Mouse (Mus musculus): ENCODE data around the gene Ssc4d.

Gene Ssc4d

GRCm38 (mm10) chr5:135940587-135940986 lies 33.7 kb downstream of the Ssc4d start:
- no peak for DNase-seq (ENCODE audit: low read depth)

- DNase-seq (ENCODE audit: low read depth): no peak
Measured at GRCm38 (mm10) chr5:135935641-135936190, 38.6 kb downstream of the Ssc4d start.

- no peak for DNase-seq (ENCODE audit: low read depth)
Measured at GRCm38 (mm10) chr5:135935176-135935523, 39.2 kb downstream of the Ssc4d start.

GRCm38 (mm10) chr5:135934481-135935175 lies 39.7 kb downstream of the Ssc4d start, which contains the start of gene Ywhag:
TSS of gene Ywhag (minus strand) at chr5:135934616.
- DNase-seq (ENCODE audit: low read depth): peak; percentile 82

GRCm38 (mm10) chr5:135933900-135934441 lies 40.4 kb downstream of the Ssc4d start:
- DNase-seq (ENCODE audit: low read depth): peak; percentile 64

- DNase-seq (ENCODE audit: low read depth): no peak
Measured at GRCm38 (mm10) chr5:135933222-135933899, 41.0 kb downstream of the Ssc4d start.

GRCm38 (mm10) chr5:135932359-135932758 lies 42.0 kb downstream of the Ssc4d start:
- no peak for DNase-seq (ENCODE audit: low read depth)

GRCm38 (mm10) chr5:135931526-135931925 lies 42.8 kb downstream of the Ssc4d start:
- no peak for DNase-seq (ENCODE audit: low read depth)

GRCm38 (mm10) chr5:135929685-135930424 lies 44.5 kb downstream of the Ssc4d start:
- no peak for DNase-seq (ENCODE audit: low read depth)

GRCm38 (mm10) chr5:135923901-135924300 lies 50.4 kb downstream of the Ssc4d start:
- no peak for DNase-seq (ENCODE audit: low read depth)

GRCm38 (mm10) chr5:135919902-135920301 lies 54.4 kb downstream of the Ssc4d start:
- no peak for DNase-seq (ENCODE audit: low read depth)

- no peak for DNase-seq (ENCODE audit: low read depth)
Measured at GRCm38 (mm10) chr5:135918593-135918992, 55.7 kb downstream of the Ssc4d start.

GRCm38 (mm10) chr5:135918059-135918437 lies 56.3 kb downstream of the Ssc4d start:
- DNase-seq (ENCODE audit: low read depth): no peak

- no peak for DNase-seq (ENCODE audit: low read depth)
Measured at GRCm38 (mm10) chr5:135917327-135918058, 56.8 kb downstream of the Ssc4d start.

GRCm38 (mm10) chr5:135916601-135917000 lies 57.7 kb downstream of the Ssc4d start:
- no peak for DNase-seq (ENCODE audit: low read depth)

GRCm38 (mm10) chr5:135916051-135916565 lies 58.2 kb downstream of the Ssc4d start:
- no peak for DNase-seq (ENCODE audit: low read depth)

- no peak for DNase-seq (ENCODE audit: low read depth)
Measured at GRCm38 (mm10) chr5:135914156-135914555, 60.2 kb downstream of the Ssc4d start.

GRCm38 (mm10) chr5:135913201-135913600 lies 61.1 kb downstream of the Ssc4d start:
- no peak for DNase-seq (ENCODE audit: low read depth)

- DNase-seq (ENCODE audit: low read depth): no peak
Measured at GRCm38 (mm10) chr5:135911633-135912220, 62.6 kb downstream of the Ssc4d start.

GRCm38 (mm10) chr5:135910813-135911212 lies 63.5 kb downstream of the Ssc4d start:
- no peak for DNase-seq (ENCODE audit: low read depth)
